Mouse (Mus musculus) MEL (cell line): Measurements from ENCODE around the gene Rbm25. TPM values are rescaled to one million over a fixed set of nuclear protein-coding genes. Genes with fewer than 3 reads are reported as not detected.

Experiments used
- DNase-seq: peaks from one replicate; pipeline ENCODE4 v3.0.0; 2011; ENCODE audit warnings: low read depth, low spot score
- H3K27ac ChIP-seq: 2 replicates; pipeline ENCODE4 v1.5.1; 2012; ENCODE audit warnings: low read depth, mild to moderate bottlenecking, control low read depth, low read length, moderate library complexity; ENCODE audit not compliant: control insufficient read depth
- H3K27me3 ChIP-seq, 2 experiments: fragments of 150-350 bp in 1 of 2; sonication (generic) in 1 of 2; 2 replicates each; pipeline ENCODE4 v1.6.1; 2012; ENCODE audit warnings: low read length in 2 of 2, mild to moderate bottlenecking in 2 of 2, improper control_type of control experiment in 1 of 2, moderate library complexity in 1 of 2; ENCODE audit not compliant: insufficient read depth in 2 of 2, control insufficient read depth in 1 of 2
- H3K36me3 ChIP-seq, 2 experiments: 2 replicates each; pipeline ENCODE4 v1.6.1; 2012 to 2014; ENCODE audit warnings: low read length in 2 of 2, improper control_type of control experiment in 1 of 2, inconsistent platforms in 1 of 2, mild to moderate bottlenecking in 1 of 2; ENCODE audit not compliant: insufficient read depth in 2 of 2, control insufficient read depth in 1 of 2
- H3K4me1 ChIP-seq, 2 experiments: fragments of 150-350 bp in 1 of 2; sonication (generic) in 1 of 2; 2 replicates each; pipeline ENCODE4 v1.6.1; 2012; ENCODE audit warnings: low read length in 2 of 2, improper control_type of control experiment in 1 of 2, mild to moderate bottlenecking in 1 of 2; ENCODE audit not compliant: insufficient read depth in 2 of 2, control insufficient read depth in 1 of 2
- H3K4me3 ChIP-seq, 2 experiments: fragments of 150-350 bp in 1 of 2; sonication (generic) in 1 of 2; 2 replicates each; pipeline ENCODE4 v1.5.1; 2012; ENCODE audit warnings: low read depth in 2 of 2, low read length in 2 of 2, mild to moderate bottlenecking in 2 of 2, moderate library complexity in 2 of 2, control low read depth in 1 of 2, improper control_type of control experiment in 1 of 2; ENCODE audit not compliant: control insufficient read depth in 1 of 2, insufficient read depth in 1 of 2
- H3K79me2 ChIP-seq: 2 replicates; pipeline ENCODE4 v1.6.1; 2012; ENCODE audit warnings: mild to moderate bottlenecking, low read length, moderate library complexity; ENCODE audit not compliant: control insufficient read depth, poor library complexity, insufficient read depth
- H3K9ac ChIP-seq: 2 replicates; pipeline ENCODE4 v1.6.1; 2012; ENCODE audit warnings: low read depth, mild to moderate bottlenecking, control low read depth, low read length, moderate library complexity; ENCODE audit not compliant: control insufficient read depth, poor library complexity, severe bottlenecking
- H3K9me3 ChIP-seq: fragments of 150-350 bp; sonication (generic); replicated peaks from 2 replicates; pipeline ENCODE4 v1.6.1; 2012; ENCODE audit warnings: mild to moderate bottlenecking, low read length, improper control_type of control experiment, moderate library complexity; ENCODE audit not compliant: insufficient read depth
- EP300 ChIP-seq, 2 experiments: IDR thresholded peaks; 2 replicates each; pipeline ENCODE4 v1.6.1; 2011; ENCODE audit warnings: improper control_type of control experiment in 2 of 2, low read length in 2 of 2, low read depth in 1 of 2, mild to moderate bottlenecking in 1 of 2
- GATA1 ChIP-seq: IDR thresholded peaks from 2 replicates; pipeline ENCODE4 v1.6.1; 2011; ENCODE audit warnings: low read depth, low read length, improper control_type of control experiment
- MAZ ChIP-seq: IDR thresholded peaks from 2 replicates; pipeline ENCODE4 v1.6.1; 2012; ENCODE audit warnings: low read depth, mild to moderate bottlenecking, inconsistent platforms, low read length, improper control_type of control experiment
- MXI1 ChIP-seq: IDR thresholded peaks from 2 replicates; pipeline ENCODE4 v1.6.1; 2011; ENCODE audit warnings: mild to moderate bottlenecking, low read depth, low read length, improper control_type of control experiment
- MYC ChIP-seq: IDR thresholded peaks from 2 replicates; pipeline ENCODE4 v1.6.1; 2011; ENCODE audit warnings: low read depth, mild to moderate bottlenecking, low read length, improper control_type of control experiment, moderate library complexity
- NRF1 ChIP-seq: IDR thresholded peaks from 2 replicates; pipeline ENCODE4 v1.6.1; 2014; ENCODE audit warnings: low read depth, mild to moderate bottlenecking, inconsistent platforms, low read length, improper control_type of control experiment, moderate library complexity; ENCODE audit not compliant: poor library complexity, insufficient read depth, severe bottlenecking
- POLR2A ChIP-seq, 2 experiments: IDR thresholded peaks; 2 replicates each; pipeline ENCODE4 v1.6.1; 2011 to 2012; ENCODE audit warnings: low read length in 2 of 2, mild to moderate bottlenecking in 2 of 2, control low read depth in 1 of 2, improper control_type of control experiment in 1 of 2, low read depth in 1 of 2, moderate library complexity in 1 of 2; ENCODE audit not compliant: control insufficient read depth in 1 of 2, insufficient read depth in 1 of 2, poor library complexity in 1 of 2
- RAD21 ChIP-seq: IDR thresholded peaks from 2 replicates; pipeline ENCODE4 v1.6.1; 2011; ENCODE audit warnings: mild to moderate bottlenecking, low read depth, low read length, improper control_type of control experiment
- SMC3 ChIP-seq: IDR thresholded peaks from 2 replicates; pipeline ENCODE4 v1.6.1; 2011; ENCODE audit warnings: low read depth, low read length, improper control_type of control experiment
- TBP ChIP-seq: IDR thresholded peaks from 2 replicates; pipeline ENCODE4 v1.8.0; 2011; ENCODE audit warnings: low read depth, low read length, improper control_type of control experiment
- USF2 ChIP-seq, 2 experiments: IDR thresholded peaks; 2 replicates each; pipeline ENCODE4 v1.6.1; 2011 to 2012; ENCODE audit warnings: improper control_type of control experiment in 2 of 2, low read length in 2 of 2, borderline replicate concordance in 1 of 2, inconsistent platforms in 1 of 2, low read depth in 1 of 2, mild to moderate bottlenecking in 1 of 2; ENCODE audit not compliant: insufficient read depth in 1 of 2
- polyA plus RNA-seq, 2 experiments: library from polyadenylated mRNA; stranded (reverse) in 1 of 2; unstranded in 1 of 2; fragments of >175 nt in 1 of 2; fragments of >200 nt in 1 of 2; gene quantifications; 2 replicates each; pipeline versions ENCODE4 v1.2.1 to v1.2.4; 2012; ENCODE audit warnings: low replicate concordance in 2 of 2, low read depth in 1 of 2; ENCODE audit not compliant: insufficient read length in 2 of 2, insufficient read depth in 1 of 2, missing spikeins in 1 of 2
- total RNA-seq: library from RNA; depleted of rRNA; stranded (reverse); fragments of 300-350 nt; gene quantifications from 2 replicates; pipeline ENCODE4 v1.2.3, GENCODE M21; 2012

Gene Rbm25
- total and polyA plus RNA-seq, 3 experiments = 77.3 to 375 (median 124) TPM

DNA sequence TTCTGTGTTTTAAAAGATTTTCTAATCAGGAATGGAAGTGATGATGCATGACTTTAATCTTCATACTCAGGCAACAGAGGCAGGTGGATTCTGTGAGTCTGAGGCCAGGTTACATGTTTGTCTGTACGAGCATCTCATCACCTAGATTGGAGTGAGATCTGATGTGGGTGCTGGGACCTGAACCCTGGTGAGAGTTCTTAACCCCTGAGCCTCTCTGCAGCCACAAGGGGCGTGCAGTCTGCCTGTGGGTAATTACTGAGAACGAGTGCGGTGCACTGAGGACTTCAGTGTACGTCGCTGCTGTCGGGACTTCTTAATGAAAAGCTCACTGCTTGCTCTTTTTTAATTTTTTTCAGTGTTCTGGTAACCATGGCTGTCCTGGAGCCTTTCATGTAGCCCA, 70.6 kb downstream of the Rbm25 start:
- Histone ChIP-seq H3K36me3 (peaks cover 10 to 11% of the 10 kb centered on the region in 2 experiments), H3K4me1 (peaks cover 0 to 4% of the 10 kb centered on the region in 2 experiments; a peak in 2 of 4 replicates), H3K9me3 (no peaks in the 10 kb centered on the region), H3K79me2 (peaks cover 13% of the 10 kb centered on the region; the same call in 1 of the 2 replicates), H3K27ac (no peak overlapping the region), H3K27me3 (no peaks in the 10 kb centered on the region), H3K4me3 (no peak overlapping the region), H3K9ac (no peak overlapping the region)
- TF ChIP-seq USF2 (IDR thresholded peaks at IDR 0.05; ENCODE audit: borderline replicate concordance in 1 of 2, insufficient read depth in 1 of 2, low read depth in 1 of 2, low read length in 2 of 2) = no peak
- 0 out of 2 replicates have a peak, but pooled peaks have one; percentile 26 for TF ChIP-seq TBP
- no peak for TF ChIP-seq GATA1
- TF ChIP-seq NRF1 = no peak
- TF ChIP-seq MYC = no peak
- no peak for DNase-seq

DNA sequence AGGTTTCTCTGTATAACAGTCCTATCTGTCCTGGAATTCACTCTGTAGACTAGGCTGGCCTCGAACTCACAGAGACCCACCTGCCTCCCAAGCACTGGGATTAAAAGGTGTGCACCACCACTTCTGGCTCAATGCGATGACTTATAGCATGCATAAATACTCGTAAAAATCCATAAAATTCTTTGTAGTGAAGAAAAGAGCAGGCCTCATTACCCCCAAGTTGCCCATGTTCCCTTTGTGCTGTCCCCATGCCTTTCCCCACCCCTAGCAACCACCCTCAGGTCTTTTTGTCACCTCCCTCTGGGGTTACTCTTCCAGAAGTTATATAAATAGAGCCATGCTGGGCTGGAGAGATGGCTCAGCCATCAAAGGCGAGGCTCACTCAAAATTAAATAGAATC, 71.8 kb downstream of the Rbm25 start:
- H3K79me2 ChIP-seq = peaks cover 6% of the 10 kb centered on the region; the same call in 1 of the 2 replicates
- H3K36me3 ChIP-seq = peaks cover 10 to 11% of the 10 kb centered on the region in 2 experiments
- H3K27me3 ChIP-seq = no peaks in the 10 kb centered on the region
- no peak overlapping the region for H3K27ac ChIP-seq
- no peak for TF ChIP-seq POLR2A (IDR thresholded peaks at IDR 0.05; ENCODE audit: control insufficient read depth in 1 of 2, insufficient read depth in 1 of 2, low read depth in 1 of 2, low read length in 2 of 2, poor library complexity in 1 of 2)
- no peak for TF ChIP-seq EP300 (IDR thresholded peaks at IDR 0.05; ENCODE audit: low read depth in 1 of 2, low read length in 2 of 2)
- TF ChIP-seq MXI1 = no peak
- no peak for TF ChIP-seq MAZ
- TF ChIP-seq SMC3 = no peak
- no peak for TF ChIP-seq RAD21
- TF ChIP-seq, all 39 proteins: peak for 0
- no peak overlapping the region for H3K9ac ChIP-seq
- H3K4me1 ChIP-seq = peaks cover 0 to 4% of the 10 kb centered on the region in 2 experiments; a peak in 2 of 4 replicates
- H3K4me3 ChIP-seq = no peak overlapping the region
- no peak for DNase-seq
- H3K9me3 ChIP-seq = no peaks in the 10 kb centered on the region

DNA sequence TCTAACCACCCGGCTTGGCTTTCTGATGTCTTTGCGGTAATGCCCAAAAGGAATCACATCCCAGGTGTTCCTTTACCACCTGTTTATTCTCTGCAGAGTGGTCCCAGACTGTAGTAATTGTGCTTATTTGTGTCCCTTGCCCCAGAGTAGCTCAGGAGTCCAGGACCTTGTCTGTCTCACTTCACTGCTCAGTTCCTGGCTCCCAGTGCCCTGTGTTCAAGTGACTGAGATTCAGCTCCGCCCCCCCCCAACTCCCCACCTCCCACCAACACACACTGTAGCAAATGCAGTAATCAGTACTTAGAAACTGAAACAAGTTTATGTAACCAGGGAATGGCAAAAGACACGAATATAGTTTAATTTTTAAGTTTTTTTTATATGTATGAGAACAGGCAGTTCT, 75.9 kb downstream of the Rbm25 start:
- H3K27me3 ChIP-seq = no peaks in the 10 kb centered on the region
- no peak for DNase-seq
- no peak overlapping the region for H3K27ac ChIP-seq
- H3K4me3 ChIP-seq = no peak overlapping the region
- no peaks in the 10 kb centered on the region for H3K9me3 ChIP-seq
- H3K79me2 ChIP-seq = no peaks in the 10 kb centered on the region
- peaks cover 0 to 4% of the 10 kb centered on the region in 2 experiments; a peak in 2 of 4 replicates for H3K4me1 ChIP-seq
- TF ChIP-seq TBP = no peak
- H3K36me3 ChIP-seq = peaks cover 6 to 11% of the 10 kb centered on the region in 2 experiments
- no peak overlapping the region for H3K9ac ChIP-seq
